Mouse (Mus musculus) bone marrow macrophage, adult 2 months (primary cell): ENCODE measurements around the gene Akna. TPM values are rescaled to one million over a fixed set of nuclear protein-coding genes. Genes with fewer than 3 reads are reported as not detected.

ENCODE experiments used
- H3K27ac ChIP-seq: 2 replicates; pipeline ENCODE4 v1.5.1; 2012; ENCODE audit warnings: low read depth, low read length; ENCODE audit not compliant: insufficient read depth
- H3K4me1 ChIP-seq: 2 replicates; pipeline ENCODE4 v1.6.1; 2012; ENCODE audit warnings: low read length; ENCODE audit not compliant: control insufficient read depth, insufficient read depth
- H3K4me3 ChIP-seq: 2 replicates; pipeline ENCODE4 v1.5.1; 2012; ENCODE audit warnings: mild to moderate bottlenecking, low read length, moderate library complexity; ENCODE audit not compliant: insufficient read depth
- CTCF ChIP-seq: IDR thresholded peaks from 2 replicates; pipeline ENCODE4 v1.5.1; 2012; ENCODE audit warnings: low read depth, mild to moderate bottlenecking, low read length, moderate library complexity
- POLR2A ChIP-seq: IDR thresholded peaks from 2 replicates; pipeline ENCODE4 v1.6.1; 2012; ENCODE audit warnings: mild to moderate bottlenecking, low read depth, low read length, borderline replicate concordance
- polyA plus RNA-seq: library from polyadenylated mRNA; stranded (reverse); fragments of >200 nt; gene quantifications from 2 replicates; pipeline ENCODE4 v1.2.4, GENCODE M21; 2012; ENCODE audit not compliant: missing spikeins, insufficient read depth, insufficient read length

The Akna gene
- polyA plus RNA-seq, 1 experiment: 39.4 TPM

DNA sequence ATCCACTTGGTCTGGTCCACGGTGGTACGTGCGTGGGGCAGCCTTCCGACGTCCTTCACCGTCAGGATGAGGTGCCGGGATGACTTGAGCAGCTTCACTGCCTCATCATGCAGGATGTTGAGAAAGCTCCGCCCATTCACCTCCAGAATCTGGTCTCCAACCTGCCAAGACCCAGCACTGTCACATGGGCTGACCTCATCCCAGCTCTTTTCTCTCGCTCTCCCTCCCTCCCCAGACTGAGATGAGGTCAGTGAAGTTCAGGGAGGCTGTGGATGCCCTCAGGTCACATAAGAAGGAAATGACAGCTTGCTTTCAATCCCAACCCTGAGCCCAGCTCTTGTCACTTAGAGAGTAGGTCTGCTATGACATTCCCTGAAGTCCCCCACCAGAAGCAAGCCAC is 32.2 kb upstream of the Akna start:
- H3K27ac ChIP-seq: no peak overlapping the region
- TF ChIP-seq POLR2A: no peak
- no peak for TF ChIP-seq CTCF
- H3K4me3 ChIP-seq: no peak overlapping the region
- H3K4me1 ChIP-seq: no peaks in the 10 kb centered on the region

DNA sequence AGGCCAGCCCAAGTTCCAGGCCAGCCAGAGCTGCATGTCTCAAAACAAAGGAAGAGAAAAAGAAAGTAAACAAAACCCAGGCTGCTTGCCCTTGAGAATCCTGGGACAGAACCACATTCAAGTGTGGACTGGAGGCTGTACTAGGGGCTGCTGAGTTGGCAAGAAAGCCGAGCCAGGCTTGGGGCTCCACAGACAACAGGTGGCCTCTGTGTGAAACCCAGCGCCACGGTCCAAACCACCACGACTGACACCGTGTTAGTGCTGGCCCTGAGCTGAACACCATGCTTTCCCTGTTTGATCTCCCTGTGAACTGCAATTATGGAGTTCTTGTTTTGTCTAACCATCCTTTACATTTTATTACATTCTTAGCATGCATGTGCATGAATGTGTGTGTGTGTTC is 27.9 kb upstream of the Akna start:
- no peak overlapping the region for H3K27ac ChIP-seq
- no peaks in the 10 kb centered on the region for H3K4me1 ChIP-seq
- TF ChIP-seq CTCF (no peak), POLR2A (no peak)
- no peak overlapping the region for H3K4me3 ChIP-seq

- H3K4me1 ChIP-seq: no peaks in the 10 kb centered on the region
- no peak overlapping the region for H3K4me3 ChIP-seq
- H3K27ac ChIP-seq: no peak overlapping the region
- TF ChIP-seq POLR2A (no peak), CTCF (no peak)
Observed at GRCm38 (mm10) chr4:63430357-63430756, 27.2 kb upstream of the Akna start.

DNA sequence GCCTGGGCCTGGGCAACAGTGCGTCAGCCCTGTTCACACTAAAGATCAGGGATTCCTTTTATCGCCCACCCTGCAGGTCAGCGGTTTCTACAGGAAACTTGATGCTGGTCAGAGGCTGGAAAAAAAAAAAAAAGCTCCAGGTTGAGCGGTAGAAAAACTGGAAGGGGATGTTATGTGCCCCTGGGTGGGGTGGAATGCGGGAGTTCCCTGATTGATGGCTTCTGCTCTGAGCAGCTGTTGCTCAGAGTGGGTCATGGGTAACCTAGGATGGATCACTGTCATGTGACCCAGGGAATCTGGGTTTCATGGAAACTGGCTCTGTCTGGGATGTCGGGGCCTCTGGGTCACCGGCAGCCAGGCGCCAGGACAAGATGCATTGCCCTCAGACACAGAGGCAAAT is 23.2 kb upstream of the Akna start:
- TF ChIP-seq POLR2A: no peak
- no peak for TF ChIP-seq CTCF
- peaks cover 13% of the 10 kb centered on the region for H3K4me1 ChIP-seq
- H3K4me3 ChIP-seq: no peak overlapping the region
- H3K27ac ChIP-seq: no peak overlapping the region

DNA sequence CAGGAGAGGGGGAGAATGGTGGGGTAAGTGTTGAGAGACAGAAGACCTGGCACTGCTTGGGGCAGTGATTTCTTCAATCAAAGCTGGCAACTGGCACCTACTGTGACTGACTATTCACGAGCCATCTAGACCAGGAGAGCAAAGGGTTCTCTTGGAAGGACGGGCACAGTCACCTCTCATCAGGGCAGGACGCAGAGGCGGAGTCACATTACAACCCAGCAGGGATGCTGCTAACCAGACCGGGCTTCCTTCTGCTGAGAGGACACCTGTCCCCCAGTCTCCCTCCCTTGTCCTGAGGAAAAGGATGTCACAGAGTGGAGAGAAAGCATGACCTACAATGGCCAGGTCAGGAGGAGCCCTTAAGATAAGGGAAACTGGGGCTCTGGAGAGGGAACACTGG is 20.7 kb upstream of the Akna start:
- H3K4me3 ChIP-seq: no peak overlapping the region
- no peak overlapping the region for H3K27ac ChIP-seq
- no peak for TF ChIP-seq CTCF
- TF ChIP-seq POLR2A: no peak
- H3K4me1 ChIP-seq: peaks cover 13% of the 10 kb centered on the region

- Histone ChIP-seq H3K27ac (no peak overlapping the region), H3K4me1 (peaks cover 13% of the 10 kb centered on the region), H3K4me3 (no peak overlapping the region)
- no peak for TF ChIP-seq CTCF
- no peak for TF ChIP-seq POLR2A
Observed at GRCm38 (mm10) chr4:63423231-63423630, 20.1 kb upstream of the Akna start.

- peaks cover 13% of the 10 kb centered on the region for H3K4me1 ChIP-seq
- no peak for TF ChIP-seq CTCF
- no peak for TF ChIP-seq POLR2A
- H3K27ac ChIP-seq: no peak overlapping the region
- H3K4me3 ChIP-seq: no peak overlapping the region
Observed at GRCm38 (mm10) chr4:63420143-63420920, 17.2 kb upstream of the Akna start.

- TF ChIP-seq CTCF (no peak), POLR2A (no peak)
- no peak overlapping the region for H3K27ac ChIP-seq
- H3K4me1 ChIP-seq: no peaks in the 10 kb centered on the region
- no peak overlapping the region for H3K4me3 ChIP-seq
Observed at GRCm38 (mm10) chr4:63418270-63418669, 15.1 kb upstream of the Akna start.

DNA sequence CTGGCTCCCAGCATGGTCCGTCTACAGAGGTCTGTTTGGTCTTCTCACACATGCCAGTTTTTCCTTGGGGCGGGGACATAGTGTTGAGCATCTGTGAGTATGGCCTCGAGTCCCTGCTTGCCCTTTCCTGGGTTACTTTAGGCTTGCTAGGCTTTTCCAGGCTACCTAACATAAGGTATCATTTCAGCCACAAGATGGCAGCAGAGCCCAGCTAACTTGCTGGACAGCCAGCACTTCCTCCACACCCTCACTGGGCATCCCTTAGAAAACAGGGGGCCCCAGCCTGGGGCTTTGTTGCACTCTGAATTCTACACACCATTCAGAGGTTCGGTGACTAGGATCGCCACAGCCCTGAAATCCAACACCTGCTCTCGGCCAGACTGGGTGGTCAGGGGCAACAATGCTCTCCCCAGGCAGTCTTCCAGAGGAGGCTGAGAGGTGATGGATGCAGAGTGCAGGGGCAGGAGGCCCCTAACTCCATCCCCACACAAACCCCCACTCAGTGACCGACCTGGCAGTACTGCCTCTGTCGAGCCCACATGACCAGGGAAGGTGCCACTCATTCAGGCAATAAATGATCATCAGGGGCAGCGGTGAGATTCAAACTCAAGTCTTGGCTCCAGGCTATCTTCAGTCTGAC is 14.3 kb upstream of the Akna start:
- Histone ChIP-seq H3K4me1 (no peaks in the 10 kb centered on the region), H3K27ac (no peak overlapping the region), H3K4me3 (no peak overlapping the region)
- peak; percentile 52; the same call in 1 of the 2 replicates for TF ChIP-seq CTCF
- no peak for TF ChIP-seq POLR2A

DNA sequence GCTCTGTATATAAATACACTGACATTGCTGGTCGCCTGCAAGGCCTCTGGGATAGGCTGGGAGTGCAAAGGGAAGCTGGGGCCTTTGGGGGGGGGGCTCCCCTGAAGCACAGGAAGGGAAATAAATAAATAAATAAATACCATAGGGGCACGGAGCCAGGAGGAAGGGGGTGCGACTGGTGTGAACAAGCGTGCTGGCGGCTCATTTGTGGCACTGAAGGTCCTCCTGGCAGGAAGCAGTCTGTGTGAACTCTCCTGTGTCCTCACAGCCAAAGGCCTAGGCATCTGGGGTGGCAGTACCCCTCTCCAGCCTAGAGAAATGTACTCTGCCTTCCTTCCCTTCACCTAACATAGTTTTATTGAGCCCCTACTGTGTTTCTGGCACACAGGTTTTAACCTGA is 11.8 kb upstream of the Akna start:
- H3K4me1 ChIP-seq: peaks cover 2% of the 10 kb centered on the region; the same call in 1 of the 2 replicates
- no peak overlapping the region for H3K4me3 ChIP-seq
- TF ChIP-seq CTCF: no peak
- no peak for TF ChIP-seq POLR2A
- no peak overlapping the region for H3K27ac ChIP-seq

- Histone ChIP-seq H3K4me1 (peaks cover 15% of the 10 kb centered on the region), H3K27ac (no peak overlapping the region), H3K4me3 (no peak overlapping the region)
- TF ChIP-seq CTCF (no peak), POLR2A (no peak)
Observed at GRCm38 (mm10) chr4:63411222-63411621, 8.1 kb upstream of the Akna start.
